Mouse (Mus musculus) bone marrow macrophage, adult 2 months (primary cell): Measurements from ENCODE around the gene Trpm8.

Experiments used
- CTCF ChIP-seq: IDR thresholded peaks from 2 replicates; pipeline ENCODE4 v1.5.1; 2012; ENCODE audit warnings: low read depth, mild to moderate bottlenecking, low read length, moderate library complexity
- POLR2A ChIP-seq: IDR thresholded peaks from 2 replicates; pipeline ENCODE4 v1.6.1; 2012; ENCODE audit warnings: mild to moderate bottlenecking, low read depth, low read length, borderline replicate concordance

DNA sequence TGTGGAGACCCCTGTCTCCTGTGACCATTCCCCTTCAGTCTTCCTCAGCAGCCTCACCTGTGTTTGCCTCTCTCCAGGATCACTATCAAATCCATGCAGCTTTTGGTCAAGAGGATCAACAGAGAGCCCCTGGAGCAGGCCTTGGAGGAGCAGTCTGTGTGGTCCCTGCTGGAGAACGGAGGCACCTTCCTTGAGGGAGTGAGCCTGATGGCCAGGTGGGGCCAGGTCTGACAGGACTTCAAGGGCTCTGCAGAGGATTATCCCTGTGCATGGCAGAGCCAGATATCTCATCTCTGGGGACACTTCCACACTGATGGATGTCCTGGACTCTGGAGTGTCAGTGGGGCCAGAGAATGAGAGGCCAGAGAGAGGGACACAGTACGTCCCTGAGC is 22.0 kb upstream of the Trpm8 start:
- no peak for TF ChIP-seq POLR2A
- no peak for TF ChIP-seq CTCF
